Mouse (Mus musculus): Measurements from ENCODE around the gene Bicd2.

- TF ChIP-seq POLR2A (IDR thresholded peaks at IDR 0.05; ENCODE audit: low read depth, low read length) (no peak), CTCF (IDR thresholded peaks at IDR 0.05; ENCODE audit: borderline replicate concordance, insufficient read depth, low read length) (no peak)
Measured at GRCm38 (mm10) chr13:49307311-49307969, 33.9 kb upstream of the Bicd2 start.

Measured in embryonic fibroblast, embryonic 13.5 days (primary cell).